Mouse (Mus musculus) hindbrain, embryonic 16.5 days (tissue): ENCODE results near the gene Pknox2. TPM values are rescaled to one million over a fixed set of nuclear protein-coding genes. Genes with fewer than 3 reads are reported as not detected.

Experiments used
- ATAC-seq: fragments of 200-750 bp; cut with Nextera tagmentation; 2 replicates; pipeline ENCODE4 v1.8.0; 2017; ENCODE audit warnings: moderate TSS enrichment, moderate library complexity
- H3K27ac ChIP-seq: fragments of 300-500 bp; sonication (generic); 2 replicates; pipeline ENCODE4 v1.5.1; 2014; ENCODE audit warnings: low read depth, mild to moderate bottlenecking, control low read depth, low read length, moderate library complexity
- H3K27me3 ChIP-seq: fragments of 300-500 bp; sonication (generic); replicated peaks from 2 replicates; pipeline ENCODE4 v1.6.1; 2014; ENCODE audit warnings: low read length; ENCODE audit not compliant: control insufficient read depth, insufficient read depth
- H3K36me3 ChIP-seq: fragments of 300-500 bp; sonication (generic); 2 replicates; pipeline ENCODE4 v1.6.1; 2014; ENCODE audit warnings: mild to moderate bottlenecking, low read length, moderate library complexity, mixed read lengths; ENCODE audit not compliant: control insufficient read depth, insufficient read depth
- H3K4me1 ChIP-seq: fragments of 300-500 bp; sonication (generic); 2 replicates; pipeline ENCODE4 v1.6.1; 2014; ENCODE audit warnings: low read depth, low read length; ENCODE audit not compliant: control insufficient read depth, insufficient read depth
- H3K4me2 ChIP-seq: fragments of 300-500 bp; sonication (generic); 2 replicates; pipeline ENCODE4 v1.6.1; 2014; ENCODE audit warnings: mild to moderate bottlenecking, low read length, control low read depth, moderate library complexity
- H3K4me3 ChIP-seq: fragments of 300-500 bp; sonication (generic); 2 replicates; pipeline ENCODE4 v1.5.1; 2014; ENCODE audit warnings: mild to moderate bottlenecking, low read length, control low read depth, moderate library complexity
- H3K9ac ChIP-seq: fragments of 300-500 bp; sonication (generic); 2 replicates; pipeline ENCODE4 v1.6.1; 2014; ENCODE audit warnings: low read depth, mild to moderate bottlenecking, control low read depth, low read length, moderate library complexity
- H3K9me3 ChIP-seq: fragments of 300-500 bp; sonication (generic); 2 replicates; pipeline ENCODE4 v1.6.1; 2014; ENCODE audit warnings: mild to moderate bottlenecking, low read length, moderate library complexity; ENCODE audit not compliant: control insufficient read depth
- WGBS: fragments of 180-500 bp; shearing (Covaris S2); extraction: QIAGEN DNeasy Blood & Tissue Kit; methylation state at CpG from one replicate; pipeline ENCODE4 v1.1.7; 2014; 5-methylcytosine and 5-hydroxymethylcytosine counted together
- polyA plus RNA-seq: library from polyadenylated mRNA; unstranded; fragments of >200 nt; fragmentation: Nextera tagmentation; extraction: Ambion mirVana; gene quantifications from 2 replicates; pipeline ENCODE4 v1.2.1, GENCODE M21; 2015

Gene Pknox2
- 32.2 and 38.8 TPM in 2 replicates for polyA plus RNA-seq

- H3K4me3 ChIP-seq: peak within 1 kb of the TSS; percentile 85
- H3K9ac ChIP-seq: peak within 1 kb of the TSS; percentile 94
- no peaks in the 10 kb centered on the region for H3K9me3 ChIP-seq
- no peaks in the 10 kb centered on the region for H3K27me3 ChIP-seq
- ATAC-seq: peak; percentile 90
- H3K4me1 ChIP-seq: peaks cover 22% of the 10 kb centered on the region
- H3K4me2 ChIP-seq: peak within 1 kb of the TSS; percentile 97
- WGBS: 2% methylated on average over 10 of the region's 13 CpGs
- H3K36me3 ChIP-seq: no peaks in the 10 kb centered on the region
- peak within 1 kb of the TSS; percentile 100 for H3K27ac ChIP-seq
These were observed at the start of gene Pknox2 for GRCm38 (mm10) chr9:37147359-37147685. Gene Pknox2, minus strand, starts transcription at chr9:37147407.

- Histone ChIP-seq H3K36me3 (no peaks in the 10 kb centered on the region), H3K27ac (no peak overlapping the region), H3K4me3 (no peak overlapping the region), H3K27me3 (no peaks in the 10 kb centered on the region), H3K9ac (no peak overlapping the region), H3K4me1 (no peaks in the 10 kb centered on the region), H3K4me2 (no peak overlapping the region), H3K9me3 (no peaks in the 10 kb centered on the region)
- ATAC-seq: no peak
- WGBS: 90% methylated on average over 3 of the region's 3 CpGs
These were observed 40.8 kb upstream of the Pknox2 start for GRCm38 (mm10) chr9:37188024-37188423.

GRCm38 (mm10) chr9:37187407-37187806 is 40.2 kb upstream of the Pknox2 start:
- Histone ChIP-seq H3K9ac (no peak overlapping the region), H3K4me3 (no peak overlapping the region)
- WGBS: 86% methylated on average over 5 of the region's 5 CpGs

GRCm38 (mm10) chr9:37183176-37183575 is 36.0 kb upstream of the Pknox2 start:
- Histone ChIP-seq H3K27ac (no peak overlapping the region), H3K4me1 (peaks cover 8% of the 10 kb centered on the region), H3K9ac (no peak overlapping the region), H3K27me3 (no peaks in the 10 kb centered on the region), H3K4me2 (no peak overlapping the region), H3K36me3 (no peaks in the 10 kb centered on the region), H3K9me3 (no peaks in the 10 kb centered on the region), H3K4me3 (no peak overlapping the region)
- ATAC-seq: no peak
- 61% methylated on average over 2 of the region's 2 CpGs for WGBS

More at GRCm38 (mm10) chr9:37187407-37187806, 40.2 kb upstream of the Pknox2 start:
- H3K36me3 ChIP-seq: no peaks in the 10 kb centered on the region
- no peaks in the 10 kb centered on the region for H3K9me3 ChIP-seq
- H3K4me1 ChIP-seq: no peaks in the 10 kb centered on the region
- H3K27ac ChIP-seq: no peak overlapping the region
- H3K4me2 ChIP-seq: no peak overlapping the region
- no peaks in the 10 kb centered on the region for H3K27me3 ChIP-seq
- ATAC-seq: no peak

- Histone ChIP-seq H3K27ac (no peak overlapping the region), H3K36me3 (no peaks in the 10 kb centered on the region), H3K9ac (no peak overlapping the region), H3K4me1 (peaks cover 10% of the 10 kb centered on the region), H3K9me3 (no peaks in the 10 kb centered on the region), H3K4me3 (no peak overlapping the region), H3K27me3 (no peaks in the 10 kb centered on the region), H3K4me2 (no peak overlapping the region)
- 53% methylated on average over 5 of the region's 5 CpGs for WGBS
- ATAC-seq: no peak
These were observed 34.4 kb upstream of the Pknox2 start for GRCm38 (mm10) chr9:37181596-37181995.

GRCm38 (mm10) chr9:37179596-37179995 is 32.4 kb upstream of the Pknox2 start:
- Histone ChIP-seq H3K4me3 (no peak overlapping the region), H3K9ac (no peak overlapping the region), H3K4me1 (peaks cover 10% of the 10 kb centered on the region), H3K27me3 (no peaks in the 10 kb centered on the region), H3K27ac (no peak overlapping the region), H3K4me2 (no peak overlapping the region), H3K9me3 (no peaks in the 10 kb centered on the region), H3K36me3 (no peaks in the 10 kb centered on the region)
- ATAC-seq: no peak
- WGBS: 81% methylated on average over 4 of the region's 4 CpGs

- H3K27me3 ChIP-seq: no peaks in the 10 kb centered on the region
- H3K9me3 ChIP-seq: no peaks in the 10 kb centered on the region
- no peak overlapping the region for H3K4me2 ChIP-seq
- ATAC-seq: peak; percentile 70
- no peaks in the 10 kb centered on the region for H3K36me3 ChIP-seq
- H3K4me3 ChIP-seq: no peak overlapping the region
- H3K27ac ChIP-seq: peak overlapping the region; percentile 56
- H3K4me1 ChIP-seq: peaks cover 10% of the 10 kb centered on the region
- WGBS: 13% methylated on average over 4 of the region's 4 CpGs
- no peak overlapping the region for H3K9ac ChIP-seq
These were observed 31.7 kb upstream of the Pknox2 start for GRCm38 (mm10) chr9:37178911-37179310.

- Histone ChIP-seq H3K9ac (no peak overlapping the region), H3K9me3 (no peaks in the 10 kb centered on the region), H3K4me2 (no peak overlapping the region), H3K4me3 (no peak overlapping the region), H3K4me1 (peaks cover 10% of the 10 kb centered on the region), H3K27ac (no peak overlapping the region), H3K36me3 (no peaks in the 10 kb centered on the region), H3K27me3 (no peaks in the 10 kb centered on the region)
- ATAC-seq: no peak
- 36% methylated on average over 8 of the region's 8 CpGs for WGBS
These were observed 30.3 kb upstream of the Pknox2 start for GRCm38 (mm10) chr9:37177551-37177950.

- 2% methylated on average over 5 of the region's 5 CpGs for WGBS
These were observed 29.9 kb upstream of the Pknox2 start for GRCm38 (mm10) chr9:37177107-37177506.

GRCm38 (mm10) chr9:37176002-37176401 is 28.8 kb upstream of the Pknox2 start:
- 47% methylated on average over 3 of the region's 3 CpGs for WGBS
- no peak overlapping the region; the same call in 1 of the 2 replicates for H3K27ac ChIP-seq
- no peaks in the 10 kb centered on the region for H3K27me3 ChIP-seq
- no peaks in the 10 kb centered on the region for H3K9me3 ChIP-seq
- H3K4me2 ChIP-seq: no peak overlapping the region
- no peak overlapping the region for H3K4me3 ChIP-seq
- ATAC-seq: peak; percentile 28; the same call in 1 of the 2 replicates
- no peak overlapping the region for H3K9ac ChIP-seq
- peaks cover 10% of the 10 kb centered on the region for H3K4me1 ChIP-seq
- no peaks in the 10 kb centered on the region for H3K36me3 ChIP-seq

More at GRCm38 (mm10) chr9:37177107-37177506, 29.9 kb upstream of the Pknox2 start:
- no peak overlapping the region for H3K27ac ChIP-seq
- no peaks in the 10 kb centered on the region for H3K27me3 ChIP-seq
- no peaks in the 10 kb centered on the region for H3K9me3 ChIP-seq
- no peak overlapping the region for H3K4me2 ChIP-seq
- no peak overlapping the region for H3K9ac ChIP-seq
- peak; percentile 34; the same call in 1 of the 2 replicates for ATAC-seq
- no peaks in the 10 kb centered on the region for H3K36me3 ChIP-seq
- no peak overlapping the region for H3K4me3 ChIP-seq
- peaks cover 10% of the 10 kb centered on the region for H3K4me1 ChIP-seq
